Mouse (Mus musculus) G1E (cell line): ENCODE results near the gene Hint1. TPM values are rescaled to one million over a fixed set of nuclear protein-coding genes. Genes with fewer than 3 reads are reported as not detected.
A peak's percentile ranks its signal among the peaks of the same experiment; 100 is the strongest.

Experiments used
- ATAC-seq: 2 replicates; pipeline ENCODE4 v1.8.0; 2016; ENCODE audit warnings: mild to moderate bottlenecking; ENCODE audit not compliant: insufficient number of reproducible peaks, poor library complexity, low FRiP score, severe bottlenecking; ENCODE audit errors: extremely low read depth
- DNase-seq: peaks from one replicate; pipeline ENCODE4 v3.0.0; 2012; ENCODE audit warnings: low spot score
- H3K27me3 ChIP-seq: 2 replicates; pipeline ENCODE4 v1.6.1; 2012; ENCODE audit warnings: mild to moderate bottlenecking, low read length, inconsistent platforms; ENCODE audit not compliant: insufficient read depth
- H3K36me3 ChIP-seq: replicated peaks from 2 replicates; pipeline ENCODE3; 2012; ENCODE audit warnings: mild to moderate bottlenecking, inconsistent platforms
- H3K4me1 ChIP-seq: 2 replicates; pipeline ENCODE4 v1.6.1; 2012; ENCODE audit warnings: low read depth, low read length, inconsistent platforms, mixed read lengths; ENCODE audit not compliant: insufficient read depth
- H3K4me3 ChIP-seq: 2 replicates; pipeline ENCODE4 v1.5.1; 2012; ENCODE audit warnings: low read depth, mild to moderate bottlenecking, inconsistent platforms, low read length, moderate library complexity, mixed read lengths
- H3K9me3 ChIP-seq: replicated peaks from 2 replicates; pipeline ENCODE4 v1.6.1; 2012; ENCODE audit warnings: inconsistent platforms
- CTCF ChIP-seq: IDR thresholded peaks from 2 replicates; pipeline ENCODE4 v1.5.1; 2012; ENCODE audit warnings: low read depth, low read length, inconsistent platforms, mixed read lengths
- GATA1 ChIP-seq: IDR thresholded peaks from 2 replicates; pipeline ENCODE4 v1.6.1; 2012; ENCODE audit warnings: borderline replicate concordance, low read length, inconsistent platforms, mixed read lengths
- GATA2 ChIP-seq: IDR thresholded peaks from 2 replicates; pipeline ENCODE4 v1.6.1; 2012; ENCODE audit warnings: low read depth, low read length, inconsistent platforms, borderline replicate concordance
- POLR2AphosphoS5 ChIP-seq: IDR thresholded peaks from 2 replicates; pipeline ENCODE4 v1.6.1; 2012; ENCODE audit warnings: low read depth, low read length, inconsistent platforms; ENCODE audit not compliant: insufficient replicate concordance
- TAL1 ChIP-seq: conservative IDR thresholded peaks from 2 replicates; pipeline ENCODE4 v1.6.1; 2012; ENCODE audit warnings: low read depth, low read length, inconsistent platforms, mixed read lengths
- polyA plus RNA-seq: library from polyadenylated mRNA; stranded (reverse); fragments of >175 nt; gene quantifications from 2 replicates; pipeline ENCODE4 v1.2.3, GENCODE M21; 2012
- total RNA-seq, 2 experiments: library from RNA; stranded (forward) in 1 of 2; stranded (reverse) in 1 of 2; fragments of 200-1000 nt in 1 of 2; fragments of >200 nt in 1 of 2; fragmentation: Nextera tagmentation in 1 of 2; gene quantifications; 2 replicates each; pipeline ENCODE4 v1.2.3; 2014 to 2017

The Hint1 gene
- total and polyA plus RNA-seq, 3 experiments, result 132 to 1,134 (median 406) TPM

DNA sequence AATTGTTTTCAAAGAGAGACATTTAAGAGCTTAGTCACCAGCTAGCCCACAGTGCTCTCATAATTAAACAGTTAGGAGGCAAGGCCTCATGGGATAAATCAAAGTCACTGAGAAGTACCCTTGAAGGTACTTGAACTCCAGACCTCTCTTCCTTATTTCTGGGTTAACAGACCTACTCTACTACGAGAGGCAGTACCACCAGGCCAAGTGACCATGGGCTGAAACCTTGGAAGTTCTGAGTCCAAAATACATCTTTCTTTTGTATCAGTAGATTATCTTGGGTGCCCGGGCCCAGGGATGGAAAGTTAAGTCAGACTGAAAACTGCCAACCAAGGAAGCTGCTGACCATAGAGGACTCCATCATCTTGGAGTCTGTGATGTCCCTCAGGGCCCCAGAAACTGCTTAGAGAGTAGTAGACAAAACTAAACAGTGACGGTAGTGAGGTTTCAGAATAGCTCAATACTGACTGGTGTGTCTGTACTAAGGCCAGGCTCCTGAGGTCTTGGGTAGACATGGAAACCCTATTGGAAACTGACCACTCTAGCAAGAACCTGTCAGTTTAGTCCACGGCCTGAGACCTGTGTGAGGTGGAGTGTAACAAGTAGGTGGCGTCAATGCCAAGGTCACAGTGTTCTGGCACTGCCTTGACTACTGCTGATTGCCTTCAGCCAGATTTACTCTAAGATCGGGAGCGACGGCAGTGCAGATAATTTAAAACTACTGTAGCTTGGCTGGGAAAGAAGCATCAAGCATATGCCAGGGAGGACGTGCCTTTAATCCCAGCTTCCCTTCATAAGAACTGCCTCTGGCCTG is 46.5 kb downstream of the Hint1 start:
- peaks cover 81% of the 10 kb centered on the region for H3K36me3 ChIP-seq

DNA sequence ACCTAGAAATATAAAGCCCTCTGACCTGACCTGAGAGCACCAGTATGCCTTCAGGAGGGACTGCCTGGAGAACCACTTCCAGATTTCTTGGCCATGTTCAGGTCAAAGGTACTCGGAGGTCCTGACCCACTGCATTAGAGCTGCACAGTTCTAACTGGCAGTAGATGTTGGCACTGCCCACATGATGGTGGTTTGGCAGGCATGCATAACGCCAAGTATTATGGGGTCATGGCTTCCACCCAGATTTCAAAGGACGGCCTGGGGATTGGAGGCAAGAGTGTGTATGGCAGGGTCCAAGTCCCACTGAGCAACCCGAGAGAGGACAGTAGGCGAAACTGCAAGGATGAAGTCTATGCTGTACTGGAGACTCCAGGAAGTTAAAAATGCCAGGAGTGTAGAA is 47.7 kb downstream of the Hint1 start:
- Histone ChIP-seq H3K4me1 (no peaks in the 10 kb centered on the region), H3K36me3 (peaks cover 91% of the 10 kb centered on the region), H3K4me3 (no peak overlapping the region), H3K27me3 (no peaks in the 10 kb centered on the region), H3K9me3 (no peaks in the 10 kb centered on the region)
- TF ChIP-seq CTCF, result no peak
- TF ChIP-seq TAL1, result no peak
- no peak for TF ChIP-seq POLR2AphosphoS5
- TF ChIP-seq GATA1, result no peak
- no peak for TF ChIP-seq GATA2
- ATAC-seq (no peak), DNase-seq (no peak)

More for the DNA sequence above, 46.5 kb downstream of the Hint1 start:
- H3K4me1 ChIP-seq, result no peaks in the 10 kb centered on the region
- H3K9me3 ChIP-seq, result no peaks in the 10 kb centered on the region
- TF ChIP-seq GATA2 (no peak), GATA1 (no peak), TAL1 (no peak), POLR2AphosphoS5 (no peak), CTCF (no peak)
- DNase-seq (no peak), ATAC-seq (no peak)
- H3K4me3 ChIP-seq, result no peak overlapping the region
- no peaks in the 10 kb centered on the region for H3K27me3 ChIP-seq

DNA sequence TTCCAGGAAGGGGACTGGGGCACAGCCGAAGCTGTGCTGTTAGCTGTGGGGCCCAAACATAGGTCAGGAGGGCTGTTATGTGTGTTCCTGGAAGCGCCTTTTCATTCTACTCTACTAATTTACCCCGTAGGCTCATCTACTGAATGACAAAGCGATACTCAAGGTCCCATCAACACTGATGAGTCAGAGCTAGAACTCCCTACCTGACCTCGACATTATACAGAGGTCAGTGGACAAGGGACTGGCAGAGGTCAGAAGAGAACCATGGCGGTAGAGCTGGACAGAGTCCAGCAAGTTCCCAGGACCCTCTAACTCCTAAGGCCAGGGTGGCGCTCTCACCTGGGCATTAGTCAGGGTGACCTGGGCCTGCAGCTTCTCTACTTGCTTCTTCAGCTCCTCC is 51.3 kb downstream of the Hint1 start:
- no peaks in the 10 kb centered on the region for H3K4me1 ChIP-seq
- H3K27me3 ChIP-seq, result no peaks in the 10 kb centered on the region
- DNase-seq (no peak), ATAC-seq (no peak)
- no peaks in the 10 kb centered on the region for H3K9me3 ChIP-seq
- no peak overlapping the region for H3K4me3 ChIP-seq
- TF ChIP-seq GATA2 (no peak), TAL1 (no peak), POLR2AphosphoS5 (no peak), CTCF (no peak), GATA1 (no peak)
- H3K36me3 ChIP-seq, result peaks cover 91% of the 10 kb centered on the region

DNA sequence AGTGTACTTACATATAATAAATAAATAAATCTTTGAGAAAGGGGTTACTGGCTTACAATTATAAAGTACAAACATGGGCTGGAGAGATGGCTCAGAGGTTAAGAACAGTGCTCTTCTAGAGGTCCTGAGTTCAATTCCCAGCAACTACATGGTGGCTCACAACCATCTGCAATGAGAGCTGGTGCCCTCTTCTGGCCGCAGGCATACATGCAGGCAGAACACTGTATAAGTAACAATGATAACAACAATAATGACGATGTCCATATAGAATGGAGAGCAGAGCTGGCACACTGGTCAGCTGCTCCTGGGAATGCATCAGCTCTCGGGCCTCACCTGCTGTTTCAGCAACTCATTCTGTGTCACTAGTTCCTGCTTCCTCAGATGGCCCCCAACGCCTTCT is 52.1 kb downstream of the Hint1 start:
- no peak for DNase-seq
- no peaks in the 10 kb centered on the region for H3K27me3 ChIP-seq
- ATAC-seq, result no peak
- TF ChIP-seq CTCF, result peak; percentile 27; the same call in 1 of the 2 replicates
- no peak for TF ChIP-seq GATA1
- H3K4me3 ChIP-seq, result no peak overlapping the region
- H3K36me3 ChIP-seq, result peaks cover 91% of the 10 kb centered on the region
- no peaks in the 10 kb centered on the region for H3K4me1 ChIP-seq
- no peaks in the 10 kb centered on the region for H3K9me3 ChIP-seq

Other genes starting within 250 kb of the Hint1 start
- 25.0 and 26.9 TPM in 2 replicates for gene Cdc42se2, start 78.7 kb upstream of the Hint1 start, total RNA-seq (2014; fragmentation: Nextera tagmentation)
- gene Cdc42se2, start 78.7 kb upstream of the Hint1 start, total RNA-seq (2017), result 32.8 and 32.9 TPM in 2 replicates
- 5.0 and 6.0 TPM in 2 replicates for gene Cdc42se2, start 78.7 kb upstream of the Hint1 start, polyA plus RNA-seq
- 8.3 and 9.9 TPM in 2 replicates for gene Lyrm7, start 5.5 kb upstream of the Hint1 start, total RNA-seq (2014; fragmentation: Nextera tagmentation)
- gene Lyrm7, start 5.5 kb upstream of the Hint1 start, total RNA-seq (2017), result 0.23 and 2.5 TPM in 2 replicates
- gene Lyrm7, start 5.5 kb upstream of the Hint1 start, polyA plus RNA-seq, result 0.21 and 0.51 TPM in 2 replicates
- not detected in 2 replicates for gene Gpx3, start 36.1 kb downstream of the Hint1 start, total RNA-seq (2014; fragmentation: Nextera tagmentation)
- not detected in 2 replicates for gene Gpx3, start 36.1 kb downstream of the Hint1 start, total RNA-seq (2017)
- gene Gpx3, start 36.1 kb downstream of the Hint1 start, polyA plus RNA-seq, result not detected in 2 replicates
- 17.3 and 22.4 TPM in 2 replicates for gene Tnip1, start 96.5 kb downstream of the Hint1 start, total RNA-seq (2014; fragmentation: Nextera tagmentation)
- gene Tnip1, start 96.5 kb downstream of the Hint1 start, total RNA-seq (2017), result 9.6 and 11.6 TPM in 2 replicates
- gene Tnip1, start 96.5 kb downstream of the Hint1 start, polyA plus RNA-seq, result 29.9 and 31.9 TPM in 2 replicates
- not detected in 2 replicates for gene Anxa6, start 167.1 kb downstream of the Hint1 start, total RNA-seq (2014; fragmentation: Nextera tagmentation)
- gene Anxa6, start 167.1 kb downstream of the Hint1 start, total RNA-seq (2017), result 0.87 and 1.5 TPM in 2 replicates
- 0.04 and 0.07 TPM in 2 replicates for gene Anxa6, start 167.1 kb downstream of the Hint1 start, polyA plus RNA-seq
- not detected in 2 replicates for gene Ccdc69, start 211.7 kb downstream of the Hint1 start, total RNA-seq (2014; fragmentation: Nextera tagmentation)
- not detected in 2 replicates for gene Ccdc69, start 211.7 kb downstream of the Hint1 start, total RNA-seq (2017)
- not detected in 2 replicates for gene Ccdc69, start 211.7 kb downstream of the Hint1 start, polyA plus RNA-seq
- gene Gm2a, start 231.7 kb downstream of the Hint1 start, total RNA-seq (2014; fragmentation: Nextera tagmentation), result not detected in 2 replicates
- gene Gm2a, start 231.7 kb downstream of the Hint1 start, total RNA-seq (2017), result 0.05 and 0.06 TPM in 2 replicates
- gene Gm2a, start 231.7 kb downstream of the Hint1 start, polyA plus RNA-seq, result not detected in 2 replicates